Mouse (Mus musculus) liver, postnatal 0 days (tissue): ENCODE measurements around the gene Wdr19.

ENCODE experiments used
- CTCF ChIP-seq: sonication (generic); IDR thresholded peaks from 2 replicates; pipeline ENCODE4 v1.5.1; 2016; ENCODE audit warnings: antibody characterized with exemption, low read depth
- EP300 ChIP-seq: IDR thresholded peaks from 2 replicates; pipeline ENCODE4 v1.6.1; 2016; ENCODE audit warnings: antibody characterized with exemption, low read depth, mild to moderate bottlenecking

DNA sequence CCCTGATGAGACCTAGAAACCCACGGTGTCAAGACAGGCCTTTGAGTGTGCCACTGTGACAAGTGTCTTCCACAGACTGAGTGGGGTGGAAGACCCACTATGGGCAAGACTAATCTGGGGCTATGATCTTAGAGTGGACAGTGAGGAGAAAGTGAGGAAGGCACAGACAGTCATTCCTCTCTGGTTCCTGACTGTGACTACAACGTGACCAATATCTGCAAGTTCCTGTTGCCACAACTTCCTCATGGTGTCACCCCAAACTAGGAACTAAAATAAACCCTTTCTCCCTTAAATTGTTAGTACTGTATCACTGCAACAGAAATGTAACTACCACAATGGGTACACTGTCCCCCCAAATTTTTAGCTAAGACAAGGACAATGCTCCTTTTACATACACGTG, 109.4 kb downstream of the Wdr19 start:
- TF ChIP-seq CTCF (no peak), EP300 (no peak)
